Mouse (Mus musculus) ZHBTc4 (cell line): Measurements from ENCODE around the gene Cul4a.

Source experiments
- DNase-seq: peaks from one replicate; pipeline ENCODE4 v3.0.0-alpha.2; 2011; ENCODE audit warnings: low read depth, low spot score

Gene Cul4a

GRCm38 (mm10) chr8:13179948-13180347 is 74.5 kb downstream of the Cul4a start:
- DNase-seq: no peak

GRCm38 (mm10) chr8:13180408-13180807 is 75.0 kb downstream of the Cul4a start:
- no peak for DNase-seq

GRCm38 (mm10) chr8:13180911-13181690 is 75.7 kb downstream of the Cul4a start:
- DNase-seq: no peak

GRCm38 (mm10) chr8:13181691-13181976 is 76.2 kb downstream of the Cul4a start:
- DNase-seq: no peak

- DNase-seq: no peak
Observed at GRCm38 (mm10) chr8:13186819-13187218, 81.4 kb downstream of the Cul4a start.

GRCm38 (mm10) chr8:13187229-13187628 is 81.8 kb downstream of the Cul4a start:
- no peak for DNase-seq

GRCm38 (mm10) chr8:13187638-13188037 is 82.2 kb downstream of the Cul4a start:
- DNase-seq: no peak

- no peak for DNase-seq
Observed at GRCm38 (mm10) chr8:13188052-13188555, 82.7 kb downstream of the Cul4a start.

GRCm38 (mm10) chr8:13188857-13189256 is 83.4 kb downstream of the Cul4a start:
- DNase-seq: no peak

GRCm38 (mm10) chr8:13190235-13190634 is 84.8 kb downstream of the Cul4a start:
- DNase-seq: no peak

GRCm38 (mm10) chr8:13194818-13195217 is 89.4 kb downstream of the Cul4a start:
- peak; percentile 63 for DNase-seq

GRCm38 (mm10) chr8:13197493-13197892 is 92.1 kb downstream of the Cul4a start:
- no peak for DNase-seq
